Mouse (Mus musculus) liver, embryonic 14.5 days (tissue): ENCODE data around the gene Tspan12. TPM values are rescaled to one million over a fixed set of nuclear protein-coding genes. Genes with fewer than 3 reads are reported as not detected.
"Not testable (repeated sequence)": the region's sequence is repeated elsewhere in the genome, so short reads cannot be mapped to it uniquely, and the experiment has no call there.

Source experiments
- ATAC-seq: fragments of 200-750 bp; cut with Nextera tagmentation; 2 replicates; pipeline ENCODE4 v1.8.0; 2017; ENCODE audit warnings: moderate number of reproducible peaks, mild to moderate bottlenecking, moderate library complexity; ENCODE audit not compliant: insufficient read depth
- DNase-seq, 3 experiments: peaks; one replicate each; pipeline ENCODE4 v3.0.0-alpha.2; 2012 to 2013; ENCODE audit warnings: low read depth in 3 of 3, low spot score in 3 of 3
- H3K27ac ChIP-seq: fragments of 300-500 bp; sonication (generic); 2 replicates; pipeline ENCODE4 v1.5.1; 2014; ENCODE audit warnings: moderate library complexity, mild to moderate bottlenecking, control low read depth, inconsistent platforms
- H3K27me3 ChIP-seq: fragments of 300-500 bp; sonication (generic); 2 replicates; pipeline ENCODE4 v1.6.1; 2014; ENCODE audit warnings: mild to moderate bottlenecking, low read length, moderate library complexity; ENCODE audit not compliant: control insufficient read depth, insufficient read depth
- H3K36me3 ChIP-seq: fragments of 300-500 bp; sonication (generic); replicated peaks from 2 replicates; pipeline ENCODE4 v1.6.1; 2014; ENCODE audit warnings: low read depth; ENCODE audit not compliant: control insufficient read depth, insufficient read depth
- H3K4me1 ChIP-seq, 2 experiments: fragments of 200-500 bp in 1 of 2; fragments of 300-500 bp in 1 of 2; sonication (generic) in 1 of 2; replicated peaks; 2 replicates each; pipeline ENCODE4 v1.6.1; 2012 to 2014; ENCODE audit warnings: antibody characterized with exemption in 1 of 2, inconsistent platforms in 1 of 2, low read length in 1 of 2; ENCODE audit not compliant: control insufficient read depth in 2 of 2, insufficient read depth in 2 of 2
- H3K4me2 ChIP-seq: fragments of 300-500 bp; sonication (generic); 2 replicates; pipeline ENCODE4 v1.6.1; 2014; ENCODE audit warnings: low read depth, mild to moderate bottlenecking, control low read depth, moderate library complexity
- H3K4me3 ChIP-seq, 2 experiments: fragments of 200-500 bp in 1 of 2; fragments of 300-500 bp in 1 of 2; sonication (generic) in 1 of 2; 2 replicates each; pipeline ENCODE4 v1.5.1; 2012 to 2014; ENCODE audit warnings: low read depth in 2 of 2, low read length in 2 of 2, mild to moderate bottlenecking in 2 of 2, control low read depth in 1 of 2, inconsistent platforms in 1 of 2, moderate library complexity in 1 of 2; ENCODE audit not compliant: insufficient read depth in 1 of 2
- H3K9ac ChIP-seq: fragments of 300-500 bp; sonication (generic); replicated peaks from 2 replicates; pipeline ENCODE4 v1.6.1; 2014; ENCODE audit warnings: mild to moderate bottlenecking, control low read depth, moderate library complexity
- H3K9me3 ChIP-seq: fragments of 300-500 bp; sonication (generic); 2 replicates; pipeline ENCODE4 v1.6.1; 2016; ENCODE audit warnings: low read length, mixed read lengths; ENCODE audit not compliant: control insufficient read depth
- CTCF ChIP-seq: IDR thresholded peaks from 2 replicates; pipeline ENCODE4 v1.5.1; 2016; ENCODE audit warnings: antibody characterized with exemption, low read depth, control low read depth
- EP300 ChIP-seq: IDR thresholded peaks from 2 replicates; pipeline ENCODE4 v1.6.1; 2016; ENCODE audit warnings: antibody characterized with exemption, low read depth
- WGBS: fragments of 180-500 bp; shearing (Covaris S2); extraction: QIAGEN DNeasy Blood & Tissue Kit; methylation state at CpG from one replicate; pipeline ENCODE4 v1.1.7; 2014; ENCODE audit not compliant: insufficient replicate concordance; 5-methylcytosine and 5-hydroxymethylcytosine counted together
- polyA plus RNA-seq, 2 experiments: library from polyadenylated mRNA; depleted of rRNA in 1 of 2; stranded (reverse) in 1 of 2; unstranded in 1 of 2; fragments of >200 nt; fragmentation: Nextera tagmentation in 1 of 2; extraction: Ambion mirVana in 1 of 2; gene quantifications; 2 replicates each; pipeline versions ENCODE4 v1.2.1 to v1.2.3; 2012 to 2014

Gene Tspan12
- polyA plus RNA-seq (2012; rRNA removed) (2.8 and 4.3 TPM in 2 replicates), polyA plus RNA-seq (2014; fragmentation: Nextera tagmentation; extraction: Ambion mirVana) (18.3 and 18.9 TPM in 2 replicates)

GRCm38 (mm10) chr6:21852344-21852785 lies at the start of gene Tspan12:
Gene Tspan12 (minus strand): TSS chr6:21852515.
- Histone ChIP-seq H3K9me3 (no peaks in the 10 kb centered on the region), H3K4me3 (peak within 1 kb of the TSS; percentile 50 to 66), H3K27me3 (peaks cover 3% of the 10 kb centered on the region), H3K4me2 (peak within 1 kb of the TSS; percentile 73), H3K9ac (peak within 1 kb of the TSS; percentile 32; the same call in 1 of the 2 replicates), H3K27ac (no peak within 1 kb of the TSS), H3K4me1 (peaks cover 0 to 3% of the 10 kb centered on the region in 2 experiments; a peak in 3 of 4 replicates), H3K36me3 (no peaks in the 10 kb centered on the region)
- ATAC-seq (peak; percentile 37), DNase-seq (no peak)
- no peak for TF ChIP-seq CTCF
- no peak for TF ChIP-seq EP300
- WGBS = 3% methylated on average over 13 of the region's 13 CpGs

DNA sequence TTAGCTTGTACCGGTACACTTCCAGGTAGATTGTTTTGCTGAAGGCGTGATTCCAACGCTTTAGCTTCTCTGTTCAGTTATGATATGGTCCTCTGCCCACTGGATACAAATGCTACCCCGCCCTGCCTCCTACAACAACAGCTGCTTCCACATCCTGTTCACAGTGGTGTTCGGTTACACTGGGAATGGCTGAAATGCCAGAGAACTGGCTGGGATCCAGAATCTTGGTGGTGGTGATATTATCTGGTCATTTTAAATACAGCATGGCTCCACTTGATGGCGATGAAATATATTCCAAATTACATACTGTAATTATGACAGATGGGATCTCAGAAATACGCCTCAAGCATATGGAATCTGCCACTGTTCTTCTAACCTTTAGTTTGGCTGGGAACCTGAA lies 42.1 kb upstream of the Tspan12 start:
- whole genome bisulfite sequencing = 49% methylated on average over 7 of the region's 7 CpGs
- no peak overlapping the region for H3K4me2 ChIP-seq
- DNase-seq (no peak), ATAC-seq (no peak)
- TF ChIP-seq CTCF = no peak
- TF ChIP-seq EP300 = no peak
- no peak overlapping the region for H3K27ac ChIP-seq
- no peaks in the 10 kb centered on the region for H3K27me3 ChIP-seq
- H3K9me3 ChIP-seq = no peaks in the 10 kb centered on the region
- no peak overlapping the region for H3K4me3 ChIP-seq
- H3K9ac ChIP-seq = no peak overlapping the region
- H3K4me1 ChIP-seq = no peaks in the 10 kb centered on the region
- no peaks in the 10 kb centered on the region for H3K36me3 ChIP-seq

DNA sequence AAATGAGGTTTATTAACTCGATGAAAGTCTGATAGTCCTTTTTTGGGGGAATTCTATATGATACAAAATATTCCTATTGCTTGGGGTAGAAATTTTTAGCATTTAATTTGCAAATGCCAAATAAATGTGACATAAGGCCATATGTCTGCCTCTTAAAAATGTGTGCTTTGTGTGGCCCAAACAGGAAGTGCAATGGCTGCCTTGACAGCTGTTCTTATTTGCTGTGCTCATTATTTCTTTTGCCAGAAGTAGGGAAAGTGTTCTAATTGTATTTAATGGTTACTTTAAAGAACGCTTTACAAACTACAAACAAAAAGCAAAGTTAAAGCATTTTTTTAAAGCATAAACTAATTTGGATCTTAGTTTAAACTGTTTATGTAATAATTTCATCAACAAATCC lies 36.8 kb upstream of the Tspan12 start:
- H3K9me3 ChIP-seq = no peaks in the 10 kb centered on the region
- H3K4me2 ChIP-seq = no peak overlapping the region
- TF ChIP-seq EP300 (no peak), CTCF (no peak)
- ATAC-seq (no peak), DNase-seq (no peak)
- H3K4me3 ChIP-seq = no peak overlapping the region
- no peaks in the 10 kb centered on the region for H3K27me3 ChIP-seq
- no peaks in the 10 kb centered on the region for H3K36me3 ChIP-seq
- H3K4me1 ChIP-seq = no peaks in the 10 kb centered on the region
- H3K27ac ChIP-seq = no peak overlapping the region
- WGBS = 57% methylated on average over 2 of the region's 2 CpGs
- H3K9ac ChIP-seq = no peak overlapping the region

DNA sequence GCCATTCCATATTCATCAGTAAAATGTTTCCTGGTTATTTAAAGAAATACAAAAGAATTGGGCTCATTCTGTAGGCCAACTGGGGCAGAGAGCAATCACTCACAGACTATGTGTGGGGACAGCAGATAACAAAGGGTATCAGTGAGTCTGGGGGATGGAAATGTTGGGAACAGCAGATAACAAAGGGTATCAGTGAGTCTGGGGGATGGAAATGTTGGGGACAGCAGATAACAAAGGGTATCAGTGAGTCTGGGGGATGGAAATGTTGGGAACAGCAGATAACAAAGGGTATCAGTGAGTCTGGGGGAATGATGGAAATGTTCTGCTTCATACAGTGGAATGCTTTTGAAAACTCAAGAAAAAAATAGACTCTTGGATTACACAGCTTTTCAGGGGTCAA lies 35.7 kb upstream of the Tspan12 start:
- H3K4me1 ChIP-seq, H3K27me3 ChIP-seq, H3K9ac ChIP-seq, DNase-seq, H3K36me3 ChIP-seq, H3K9me3 ChIP-seq, H3K27ac ChIP-seq, H3K4me2 ChIP-seq, ATAC-seq, H3K4me3 ChIP-seq: not testable (repeated sequence)

DNA sequence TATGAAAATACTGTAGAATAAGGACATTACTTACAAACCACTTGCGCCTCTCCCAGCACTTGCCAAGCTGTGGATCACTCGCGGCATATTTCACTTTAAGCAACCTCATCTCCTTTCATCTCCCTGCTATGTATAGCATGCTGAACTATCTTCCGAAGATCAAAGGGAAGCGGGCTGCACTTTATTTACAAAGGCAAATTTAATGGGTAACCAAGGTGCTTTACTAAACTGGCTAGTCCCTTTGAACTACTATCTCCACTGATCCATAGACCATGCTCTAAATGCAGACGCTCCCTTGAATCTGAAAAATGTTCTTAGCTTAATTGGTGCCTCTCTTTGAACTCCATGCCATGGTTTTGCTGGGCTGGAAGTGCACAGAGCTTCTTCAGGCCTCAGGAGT lies 27.2 kb upstream of the Tspan12 start:
- WGBS = 54% methylated on average over 6 of the region's 6 CpGs
- Histone ChIP-seq H3K9me3 (no peaks in the 10 kb centered on the region), H3K4me3 (no peak overlapping the region), H3K27ac (no peak overlapping the region), H3K9ac (no peak overlapping the region), H3K27me3 (no peaks in the 10 kb centered on the region), H3K4me1 (no peaks in the 10 kb centered on the region), H3K4me2 (0 out of 2 replicates have a peak overlapping the region, but pooled peaks have one; percentile 26), H3K36me3 (no peaks in the 10 kb centered on the region)
- no peak for TF ChIP-seq EP300
- no peak for TF ChIP-seq CTCF
- no peak for ATAC-seq
- DNase-seq = no peak

GRCm38 (mm10) chr6:21867310-21867709 lies 15.0 kb upstream of the Tspan12 start:
- DNase-seq (no peak), ATAC-seq (no peak)
- H3K9me3 ChIP-seq = no peaks in the 10 kb centered on the region
- H3K36me3 ChIP-seq = no peaks in the 10 kb centered on the region
- no peak overlapping the region for H3K4me3 ChIP-seq
- no peaks in the 10 kb centered on the region for H3K4me1 ChIP-seq
- WGBS = 28% methylated on average over 1 of the region's 1 CpGs
- no peak overlapping the region for H3K4me2 ChIP-seq
- H3K27me3 ChIP-seq = no peaks in the 10 kb centered on the region
- H3K27ac ChIP-seq = no peak overlapping the region
- TF ChIP-seq CTCF (no peak), EP300 (no peak)
- no peak overlapping the region for H3K9ac ChIP-seq
